Mouse (Mus musculus) E14TG2a.4 (cell line): ENCODE results near the gene Map3k4.

ENCODE experiments used
- CTCF ChIP-seq: conservative IDR thresholded peaks from 2 replicates; pipeline ENCODE4 v1.5.1; 2014; ENCODE audit warnings: low read length
- POU5F1 ChIP-seq: IDR thresholded peaks from 2 replicates; pipeline ENCODE4 v1.6.1; 2014; ENCODE audit warnings: low read length, borderline replicate concordance

DNA sequence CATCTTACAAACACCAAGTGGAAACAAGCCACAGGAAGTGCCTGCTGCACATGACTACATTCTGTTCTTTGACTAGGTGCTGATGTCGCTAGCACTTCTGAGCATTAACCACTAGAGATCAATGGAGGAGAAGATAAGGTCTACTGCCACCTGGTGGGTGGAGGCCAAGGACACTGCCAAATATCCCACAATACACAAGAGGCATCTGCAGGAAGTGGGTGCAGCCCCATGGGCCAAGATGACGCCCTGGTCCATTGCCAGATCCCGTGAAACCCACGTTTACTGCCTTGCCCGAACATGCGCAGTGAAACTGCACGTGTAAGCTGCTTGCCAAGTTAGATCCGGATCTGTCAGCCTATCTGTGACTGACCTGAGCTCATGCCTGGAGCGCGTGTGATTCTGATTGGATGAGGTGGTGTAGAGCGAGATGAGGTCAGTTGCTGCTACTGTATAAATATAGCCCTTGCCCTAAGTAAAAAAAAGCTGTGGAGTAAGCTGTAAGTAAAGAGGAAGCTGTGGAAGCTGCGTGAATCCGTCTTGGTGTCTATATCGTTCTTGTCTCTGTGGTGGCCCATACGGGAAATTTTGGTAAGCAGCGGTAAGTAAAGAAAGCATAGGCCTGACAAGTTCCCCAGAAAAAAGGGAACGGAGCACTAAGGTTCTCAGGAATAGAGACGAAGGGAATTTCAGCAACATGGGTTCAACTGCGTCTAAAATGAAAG, 68.7 kb downstream of the Map3k4 start:
- peak; percentile 13; the same call in 1 of the 2 replicates for TF ChIP-seq CTCF
- TF ChIP-seq POU5F1, result no peak
